Mouse (Mus musculus) hindlimb bud, embryonic 11.5 days (tissue): Measurements from ENCODE around the gene Hacd1.

Experiments
- DNase-seq: peaks from one replicate; pipeline ENCODE4 v3.0.0-alpha.2; 2012; ENCODE audit warnings: low read depth, low spot score; ENCODE audit errors: extremely low spot score

Gene Hacd1

GRCm38 (mm10) chr2:14019228-14019627 is 36.7 kb downstream of the Hacd1 start:
- no peak for DNase-seq

- no peak for DNase-seq
These were observed 50.8 kb downstream of the Hacd1 start for GRCm38 (mm10) chr2:14005121-14005520.

GRCm38 (mm10) chr2:13960136-13960535 is 95.8 kb downstream of the Hacd1 start:
- no peak for DNase-seq

- DNase-seq: no peak
These were observed 99.5 kb downstream of the Hacd1 start for GRCm38 (mm10) chr2:13956463-13956862.

- no peak for DNase-seq
These were observed 117.8 kb downstream of the Hacd1 start for GRCm38 (mm10) chr2:13938118-13938517.

- DNase-seq: no peak
These were observed 120.6 kb downstream of the Hacd1 start for GRCm38 (mm10) chr2:13935343-13935742.

GRCm38 (mm10) chr2:13932253-13932652 is 123.7 kb downstream of the Hacd1 start:
- DNase-seq: no peak

GRCm38 (mm10) chr2:13930724-13931123 is 125.2 kb downstream of the Hacd1 start:
- no peak for DNase-seq

GRCm38 (mm10) chr2:13888568-13888967 is 167.4 kb downstream of the Hacd1 start:
- DNase-seq: no peak

GRCm38 (mm10) chr2:13857461-13857860 is 198.5 kb downstream of the Hacd1 start:
- no peak for DNase-seq

- no peak for DNase-seq
These were observed 200.4 kb downstream of the Hacd1 start for GRCm38 (mm10) chr2:13855510-13855909.

- DNase-seq: no peak
These were observed 219.6 kb downstream of the Hacd1 start for GRCm38 (mm10) chr2:13836310-13836709.

GRCm38 (mm10) chr2:13834989-13835388 is 220.9 kb downstream of the Hacd1 start:
- DNase-seq: no peak

- DNase-seq: no peak
These were observed 239.3 kb downstream of the Hacd1 start for GRCm38 (mm10) chr2:13816645-13817044.

- no peak for DNase-seq
These were observed 247.3 kb downstream of the Hacd1 start for GRCm38 (mm10) chr2:13808593-13808992.

- DNase-seq: no peak
These were observed 247.9 kb downstream of the Hacd1 start for GRCm38 (mm10) chr2:13808008-13808407.

- no peak for DNase-seq
These were observed 249.8 kb downstream of the Hacd1 start for GRCm38 (mm10) chr2:13806120-13806519.

GRCm38 (mm10) chr2:13800639-13801038 is 255.3 kb downstream of the Hacd1 start:
- DNase-seq: no peak
